In the genomic region with DNA sequence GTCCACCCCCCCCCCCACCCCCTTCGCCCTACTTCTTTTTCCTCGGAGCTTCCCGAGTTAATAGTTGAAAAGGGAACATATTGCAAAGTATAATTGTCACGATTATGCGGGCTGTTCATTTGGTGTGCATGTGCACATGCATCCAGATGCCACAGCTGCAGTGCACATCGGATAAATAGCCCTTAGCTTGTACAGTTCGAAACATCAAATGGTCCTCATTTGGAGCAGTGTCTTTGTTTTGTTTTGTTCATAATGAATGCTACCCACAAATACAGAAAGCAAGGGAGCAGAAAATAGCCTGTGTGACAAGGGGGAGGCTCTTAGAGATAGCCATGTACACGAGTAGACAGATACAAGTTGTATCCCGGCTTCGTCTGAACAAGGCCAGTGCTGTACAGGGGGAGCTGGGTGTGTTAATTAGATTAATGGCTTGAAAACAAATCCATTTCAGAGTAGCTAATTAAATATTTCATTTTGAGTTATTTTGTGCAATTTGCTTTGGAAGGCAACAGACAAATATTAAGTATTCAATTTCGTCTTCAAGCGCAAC, we compare ENCODE assay signal across 10 mouse cellular contexts.
A peak's percentile ranks its signal among the peaks of the same experiment; 100 is the strongest.
DNase-seq lines count a peak whose midpoint lies in the region; ATAC-seq and TF ChIP-seq lines count a peak whose summit lies in the region.
"Had no signal": no experiment of that assay in that cellular context is flagged by ENCODE, and none has a peak within 500 bp of the region (broad histone marks: within the 10 kb centered on the region; RNA-seq: fewer than 3 reads in every experiment).

No protein-coding gene starts in this region.

- 42% methylated on average over 12 of the region's 12 CpGs for WGBS in embryonic facial prominence, embryonic 15.5 days
- 54% methylated on average over 12 of the region's 12 CpGs for WGBS in hindbrain, embryonic 12.5 days
- WGBS in neural tube, embryonic 13.5 days: 33% methylated on average over 12 of the region's 12 CpGs

- peaks cover 18% of the 10 kb centered on the region; the same call in 1 of the 2 replicates for H3K4me1 ChIP-seq in embryonic facial prominence, embryonic 15.5 days
- peaks cover 23% of the 10 kb centered on the region for H3K4me1 ChIP-seq in hindbrain, embryonic 12.5 days
- peaks cover 43% of the 10 kb centered on the region for H3K4me1 ChIP-seq in neural tube, embryonic 13.5 days (replicated peaks)

- H3K9ac ChIP-seq in embryonic facial prominence, embryonic 15.5 days: no peak overlapping the region
- no peak overlapping the region for H3K9ac ChIP-seq in hindbrain, embryonic 12.5 days
- H3K9ac ChIP-seq in neural tube, embryonic 13.5 days: no peak overlapping the region

- intact Hi-C loops in left cerebral cortex, adult 2 months (cut with DNase I): no loop called here
- intact Hi-C loops in left cerebral cortex, postnatal 10 days (cut with DNase I): no loop called here

- H3K9me3 ChIP-seq in embryonic facial prominence, embryonic 15.5 days (replicated peaks): no peaks in the 10 kb centered on the region
- no peaks in the 10 kb centered on the region for H3K9me3 ChIP-seq in hindbrain, embryonic 12.5 days (replicated peaks)
- no peaks in the 10 kb centered on the region for H3K9me3 ChIP-seq in neural tube, embryonic 13.5 days

- H3K4me2 ChIP-seq in embryonic facial prominence, embryonic 15.5 days (replicated peaks): peak overlapping the region; percentile 44
- H3K4me2 ChIP-seq in hindbrain, embryonic 12.5 days (replicated peaks): peak overlapping the region; percentile 49
- peak overlapping the region; percentile 51 for H3K4me2 ChIP-seq in neural tube, embryonic 13.5 days

- peak overlapping the region; percentile 43 for H3K4me3 ChIP-seq in left cerebral cortex, adult 2 months
- H3K4me3 ChIP-seq in embryonic facial prominence, embryonic 15.5 days (replicated peaks): peak overlapping the region; percentile 30
- peak overlapping the region; percentile 11; the same call in 1 of the 2 replicates for H3K4me3 ChIP-seq in hindbrain, embryonic 12.5 days
- peak overlapping the region; percentile 25 for H3K4me3 ChIP-seq in neural tube, embryonic 13.5 days

- no peaks in the 10 kb centered on the region for H3K36me3 ChIP-seq in embryonic facial prominence, embryonic 15.5 days
- no peaks in the 10 kb centered on the region for H3K36me3 ChIP-seq in hindbrain, embryonic 12.5 days
- no peaks in the 10 kb centered on the region for H3K36me3 ChIP-seq in neural tube, embryonic 13.5 days

- TF ChIP-seq CTCF in left cerebral cortex, adult 2 months (IDR thresholded peaks at IDR 0.05): no peak

- ATAC-seq in embryonic facial prominence, embryonic 15.5 days (ENCODE audit: insufficient number of reproducible peaks, low FRiP score, low TSS enrichment, low read depth): no peak
- peak; percentile 71 for ATAC-seq in hindbrain, embryonic 12.5 days (ENCODE audit: low FRiP score)
- peak; percentile 71 for ATAC-seq in neural tube, embryonic 13.5 days (ENCODE audit: low read depth)
- ATAC-seq in CD4-positive, CD25-positive, alpha-beta regulatory T cell, adult 4 months: no peak

- H3K27ac ChIP-seq in left cerebral cortex, adult 2 months: peak overlapping the region; percentile 88
- H3K27ac ChIP-seq in embryonic facial prominence, embryonic 15.5 days (replicated peaks): no peak overlapping the region
- 0 out of 2 replicates have a peak overlapping the region, but pooled peaks have one; percentile 0 for H3K27ac ChIP-seq in hindbrain, embryonic 12.5 days
- peak overlapping the region; percentile 74 for H3K27ac ChIP-seq in neural tube, embryonic 13.5 days (replicated peaks)
- H3K27ac ChIP-seq: macrophage had no signal

- DNase-seq in left cerebral cortex, adult 2 months (ENCODE audit: extremely low spot score in 1 of 2, low spot score in 2 of 2): no peak
- no peak for DNase-seq in left cerebral cortex, postnatal 10 days (ENCODE audit: extremely low spot score in 1 of 2, low spot score in 2 of 2)
- no peak for DNase-seq in lung, postnatal 36 days
- DNase-seq in urinary bladder, adult 2 months (ENCODE audit: low spot score): no peak
- DNase-seq: kidney, adult 8-10 months had no signal

- 0 out of 2 replicates have a peak, but pooled peaks cover 8% of the 10 kb centered on the region for H3K27me3 ChIP-seq in embryonic facial prominence, embryonic 15.5 days
- H3K27me3 ChIP-seq in hindbrain, embryonic 12.5 days: peaks cover 4% of the 10 kb centered on the region; the same call in 1 of the 2 replicates
- peaks cover 5% of the 10 kb centered on the region; the same call in 1 of the 2 replicates for H3K27me3 ChIP-seq in neural tube, embryonic 13.5 days

Comparison
In these comparisons a context has a peak if more than half of its experiments do, and no peak if none do; other contexts are left out.
1. ATAC-seq: peak in hindbrain, embryonic 12.5 days (single experiment) and neural tube, embryonic 13.5 days (single experiment); none in embryonic facial prominence, embryonic 15.5 days (single experiment) and CD4-positive, CD25-positive, alpha-beta regulatory T cell, adult 4 months (single experiment).
2. Peak in every context shown above with its lines, with median percentiles within 50 percentile points of each other: H3K4me3 ChIP-seq and H3K4me2 ChIP-seq.